Comparison of ENCODE assay signal across 10 mouse cellular contexts in genomic region chr12:52448218-52448617, GRCm38 (mm10). TPM values are rescaled to one million over a fixed set of nuclear protein-coding genes. Genes with fewer than 3 reads are reported as not detected.
DNase-seq lines count a peak whose midpoint lies in the region; ATAC-seq and TF ChIP-seq lines count a peak whose summit lies in the region.
"Had no signal": no experiment of that assay in that cellular context is flagged by ENCODE, and none has a peak within 500 bp of the region (broad histone marks: within the 10 kb centered on the region; RNA-seq: fewer than 3 reads in every experiment).

No protein-coding gene starts in this region.

- TF ChIP-seq POLR2A in brain, embryonic 14.5 days (IDR thresholded peaks at IDR 0.05; ENCODE audit: borderline replicate concordance, extremely low read depth, insufficient read depth, insufficient read length, poor library complexity, severe bottlenecking), result no peak

- no peak for ATAC-seq in liver, embryonic 11.5 days (replicated peaks; ENCODE audit: low FRiP score)
- ATAC-seq in stomach, embryonic 14.5 days (ENCODE audit: insufficient number of reproducible peaks, insufficient read depth, low FRiP score, low read depth), result peak; percentile 81

- intact Hi-C loops in left cerebral cortex, postnatal 10 days (cut with DNase I), result no loop called here

- H3K27ac ChIP-seq in liver, embryonic 11.5 days (ENCODE audit: low read depth, low read length), result no peak overlapping the region
- H3K27ac ChIP-seq in stomach, embryonic 14.5 days (ENCODE audit: low read length), result no peak overlapping the region
- H3K27ac ChIP-seq: midbrain, embryonic 12.5 days had no signal

- H3K9me3 ChIP-seq in liver, embryonic 11.5 days (ENCODE audit: control insufficient read depth, low read length), result no peaks in the 10 kb centered on the region
- H3K9me3 ChIP-seq in stomach, embryonic 14.5 days (ENCODE audit: control insufficient read depth, low read depth, low read length), result no peaks in the 10 kb centered on the region
- H3K9me3 ChIP-seq: midbrain, embryonic 12.5 days had no signal

- no peak overlapping the region for H3K4me3 ChIP-seq in liver, embryonic 11.5 days (ENCODE audit: low read depth, low read length)
- H3K4me3 ChIP-seq in stomach, embryonic 14.5 days (ENCODE audit: low read depth, low read length), result no peak overlapping the region
- H3K4me3 ChIP-seq: midbrain, embryonic 12.5 days had no signal

- H3K36me3 ChIP-seq in liver, embryonic 11.5 days (ENCODE audit: control insufficient read depth, insufficient read depth, low read length), result no peaks in the 10 kb centered on the region
- no peaks in the 10 kb centered on the region for H3K36me3 ChIP-seq in stomach, embryonic 14.5 days (ENCODE audit: control insufficient read depth, insufficient read depth, low read length)
- H3K36me3 ChIP-seq: midbrain, embryonic 12.5 days had no signal

- TF ChIP-seq CTCF in brain, embryonic 14.5 days (IDR thresholded peaks at IDR 0.05; ENCODE audit: borderline replicate concordance, extremely low read depth, insufficient read depth, insufficient read length), result no peak

- no peak overlapping the region for H3K9ac ChIP-seq in liver, embryonic 11.5 days (ENCODE audit: low read depth, low read length)
- H3K9ac ChIP-seq in stomach, embryonic 14.5 days (replicated peaks; ENCODE audit: low read depth, low read length), result no peak overlapping the region
- H3K9ac ChIP-seq: midbrain, embryonic 12.5 days had no signal

- H3K27me3 ChIP-seq in liver, embryonic 11.5 days (replicated peaks; ENCODE audit: control insufficient read depth, insufficient read depth, low read length), result no peaks in the 10 kb centered on the region
- no peaks in the 10 kb centered on the region for H3K27me3 ChIP-seq in stomach, embryonic 14.5 days (ENCODE audit: control insufficient read depth, insufficient read depth, low read length)
- H3K27me3 ChIP-seq: midbrain, embryonic 12.5 days had no signal

- no peaks in the 10 kb centered on the region for H3K4me1 ChIP-seq in liver, embryonic 11.5 days (replicated peaks; ENCODE audit: control insufficient read depth, insufficient read depth, low read length)
- 0 out of 2 replicates have a peak, but pooled peaks cover 4% of the 10 kb centered on the region for H3K4me1 ChIP-seq in stomach, embryonic 14.5 days (ENCODE audit: control insufficient read depth, insufficient read depth, low read length)
- H3K4me1 ChIP-seq: midbrain, embryonic 12.5 days had no signal

- H3K4me2 ChIP-seq in liver, embryonic 11.5 days, result no peak overlapping the region
- H3K4me2 ChIP-seq in stomach, embryonic 14.5 days (replicated peaks; ENCODE audit: low read depth, low read length), result no peak overlapping the region
- H3K4me2 ChIP-seq: midbrain, embryonic 12.5 days had no signal

- peak; percentile 55 for DNase-seq in liver
- DNase-seq in liver, embryonic 11.5 days (ENCODE audit: low spot score), result no peak
- DNase-seq in brain, embryonic 14.5 days (ENCODE audit: low read depth), result peak; percentile 17
- peak; percentile 95 for DNase-seq in kidney, adult 9 months
- DNase-seq in frontal cortex, postnatal 14 days (ENCODE audit: low spot score in 2 of 2), result no peak
- no peak for DNase-seq in left cerebral cortex, postnatal 10 days (ENCODE audit: extremely low spot score in 1 of 2, low spot score in 2 of 2)
- DNase-seq in ovary, postnatal 36 days (ENCODE audit: low spot score), result no peak
- DNase-seq: layer of hippocampus, postnatal 36 days had no signal

- WGBS in liver, embryonic 11.5 days, result 79% methylated on average over 1 of the region's 1 CpGs
- 41% methylated on average over 1 of the region's 1 CpGs for WGBS in stomach, embryonic 14.5 days

RNA-seq across cellular contexts. Expression of gene Arhgap5, which starts 55.6 kb away (rescaled TPM):
- polyA plus RNA-seq in liver, embryonic 11.5 days (2014; fragmentation: Nextera tagmentation; extraction: Ambion mirVana), result 28.6 and 29.7 TPM in 2 replicates
- 20.2 and 25.6 TPM in 2 replicates for polyA plus RNA-seq in brain, embryonic 14.5 days (2012; rRNA removed)
- polyA plus RNA-seq in stomach, embryonic 14.5 days (2014; fragmentation: Nextera tagmentation; extraction: Ambion mirVana), result 58.0 and 62.8 TPM in 2 replicates
- 100 to 1,000 TPM; 105 to 107 TPM for total RNA-seq in left cerebral cortex, postnatal 10 days (2021)

Comparison
In these comparisons a context has a peak if more than half of its experiments do, and no peak if none do; other contexts are left out.
1. DNase-seq: peak in liver (single experiment), brain, embryonic 14.5 days (single experiment) and kidney, adult 9 months (single experiment); none in liver, embryonic 11.5 days (single experiment), frontal cortex, postnatal 14 days (0 of 2), left cerebral cortex, postnatal 10 days (0 of 2) and ovary, postnatal 36 days (single experiment).